Mouse (Mus musculus) thymus, adult 2 months (tissue): ENCODE results near the gene Cnfn.

Source experiments
- CTCF ChIP-seq: fragments of 200-500 bp; IDR thresholded peaks from 2 replicates; pipeline ENCODE4 v1.5.1; 2012; ENCODE audit warnings: mild to moderate bottlenecking, control low read depth, low read length, moderate library complexity, borderline replicate concordance; ENCODE audit not compliant: control insufficient read depth, poor library complexity, insufficient read depth; ENCODE audit errors: extremely low read depth
- POLR2A ChIP-seq: fragments of 200-500 bp; IDR thresholded peaks from 2 replicates; pipeline ENCODE4 v1.6.1; 2012; ENCODE audit warnings: mild to moderate bottlenecking, low read length, control low read depth, moderate library complexity; ENCODE audit not compliant: control insufficient read depth, poor library complexity, insufficient read depth; ENCODE audit errors: extremely low read depth

DNA sequence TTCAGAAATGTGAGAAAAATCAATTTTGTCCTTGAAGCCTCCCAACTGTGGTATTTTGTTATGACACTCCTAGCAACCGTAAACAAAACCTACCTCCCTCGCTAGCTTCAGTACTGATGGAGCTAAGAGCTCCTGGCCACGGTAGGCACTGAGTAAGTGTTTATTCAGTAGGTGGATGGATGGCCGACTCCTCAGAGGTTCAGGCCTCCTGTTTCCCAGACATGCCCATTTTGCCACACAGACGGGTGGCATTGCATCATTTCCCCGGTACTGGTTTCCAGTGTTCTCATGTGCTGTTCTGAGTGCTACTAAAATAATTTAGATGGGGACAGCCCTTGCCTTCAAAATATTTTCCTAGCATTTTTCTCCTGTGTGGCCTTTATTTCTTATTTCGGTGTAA lies 36.9 kb upstream of the Cnfn start:
- TF ChIP-seq POLR2A (no peak), CTCF (no peak)
